Mouse (Mus musculus) embryonic stem cell, embryonic (primary cell): Measurements from ENCODE around the gene Siva1.

ENCODE experiments used
- CTCF ChIA-PET, 4 experiments: fragments of 300-600 bp in 2 of 4; fragments of 350-600 bp in 2 of 4; sonication (Branson Sonifier 250); formaldehyde crosslinking; loops; one replicate each; lab custom pipeline; 2022; ENCODE audit warnings: inconsistent platforms in 2 of 4; lab: Charles Lee
- POLR2A ChIA-PET, 4 experiments: fragments of 300-600 bp in 2 of 4; fragments of 350-600 bp in 2 of 4; sonication (Branson Sonifier 250); formaldehyde crosslinking; loops; one replicate each; lab custom pipeline; 2022; ENCODE audit warnings: antibody characterized with exemption in 4 of 4, inconsistent platforms in 1 of 4; lab: Charles Lee

Gene Siva1

GRCm38 (mm10) chr12:112617184-112617583 lies 27.3 kb upstream of the Siva1 start:
- POLR2A ChIA-PET: interaction anchor here (0.5 to 4.8 kb wide), 22 partner anchors 9 to 1608 kb away, joined by 3 to 68 read pairs (median 4); partner anchors contain the start of gene Siva1 (in 2 of the 4)
- CTCF ChIA-PET: interaction anchor here (0.6 to 6.0 kb wide), 55 partner anchors 8 to 1816 kb away, joined by 3 to 67 read pairs (median 4); partner anchors contain the start of genes Akt1 (in 1 of the 4), Brf1 (in 1 of the 4), Btbd6 (in 1 of the 4) and Inf2 (in 1 of the 4)

GRCm38 (mm10) chr12:112617898-112618380 lies 26.5 kb upstream of the Siva1 start:
- CTCF ChIA-PET: interaction anchor here (0.5 to 6.0 kb wide), 70 partner anchors 9 to 1817 kb away, joined by 3 to 67 read pairs (median 4); partner anchors contain the start of genes Akt1 (in 1 of the 4), Brf1 (in 1 of the 4), Cdca4 (in 1 of the 4) and Inf2 (in 1 of the 4)
- POLR2A ChIA-PET: interaction anchor here (0.5 to 4.8 kb wide), 25 partner anchors 9 to 843 kb away, joined by 3 to 68 read pairs (median 4); partner anchors contain the start of gene Siva1 (in 2 of the 4)

- ChIA-PET POLR2A (interaction anchor here (0.6 to 4.8 kb wide), 22 partner anchors 10 to 304 kb away, joined by 3 to 68 read pairs (median 7); partner anchors contain the start of genes Inf2 (in 1 of the 4) and Siva1 (in 1 of the 4)), CTCF (interaction anchor here (0.9 to 6.0 kb wide), 16 partner anchors 8 to 474 kb away, joined by 3 to 67 read pairs (median 14); partner anchors contain the start of gene Kif26a (in 1 of the 4))
These were observed 25.3 kb upstream of the Siva1 start for GRCm38 (mm10) chr12:112618981-112619685.

GRCm38 (mm10) chr12:112619686-112620353 lies 24.7 kb upstream of the Siva1 start, which contains the start of gene Adssl1:
Gene Adssl1, plus strand, starts transcription at chr12:112620045.
- ChIA-PET POLR2A (interaction anchor here (0.6 to 4.8 kb wide), 31 partner anchors 9 to 457 kb away, joined by 3 to 68 read pairs (median 4); partner anchors contain the start of genes Siva1 (in 3 of the 4) and Inf2 (in 1 of the 4)), CTCF (interaction anchor here (0.5 to 6.0 kb wide), 25 partner anchors 10 to 515 kb away, joined by 3 to 67 read pairs (median 5); partner anchors contain the start of genes Akt1 (in 1 of the 4), Cdca4 (in 1 of the 4), Kif26a (in 1 of the 4) and Siva1 (in 1 of the 4))

GRCm38 (mm10) chr12:112620354-112621061 lies 24.0 kb upstream of the Siva1 start:
- ChIA-PET POLR2A (interaction anchor here (0.7 to 4.8 kb wide), 30 partner anchors 9 to 458 kb away, joined by 3 to 68 read pairs (median 4); partner anchors contain the start of genes Siva1 (in 3 of the 4) and Inf2 (in 1 of the 4)), CTCF (interaction anchor here (0.5 to 6.0 kb wide), 28 partner anchors 9 to 516 kb away, joined by 3 to 67 read pairs (median 4); partner anchors contain the start of genes Akt1 (in 1 of the 4), Cdca4 (in 1 of the 4), Kif26a (in 1 of the 4) and Siva1 (in 1 of the 4))

- CTCF ChIA-PET: interaction anchor here in 3 of 4 experiments (1.1 to 6.0 kb wide), 5 partner anchors 13 to 70 kb away, joined by 3 to 67 read pairs (median 17); no protein-coding TSS in a partner anchor
These were observed 22.6 kb upstream of the Siva1 start for GRCm38 (mm10) chr12:112621900-112622299.

GRCm38 (mm10) chr12:112623742-112624141 lies 20.7 kb upstream of the Siva1 start:
- CTCF ChIA-PET: interaction anchor here (0.5 to 5.1 kb wide), 22 partner anchors 8 to 124 kb away, joined by 3 to 42 read pairs (median 4); partner anchors contain the start of genes Inf2 (in 1 of the 4) and Tmem179 (in 1 of the 4)
- POLR2A ChIA-PET: interaction anchor here in 2 of 4 experiments (0.9 to 2.9 kb wide), 9 partner anchors 10 to 83 kb away, joined by 3 to 12 read pairs (median 5); no protein-coding TSS in a partner anchor

More at GRCm38 (mm10) chr12:112621900-112622299, 22.6 kb upstream of the Siva1 start:
- POLR2A ChIA-PET: interaction anchor here in 2 of 4 experiments (1.6 to 2.9 kb wide), 2 partner anchors 70 kb away, joined by 6 to 9 read pairs; no protein-coding TSS in a partner anchor

GRCm38 (mm10) chr12:112625700-112626099 lies 18.8 kb upstream of the Siva1 start:
- ChIA-PET POLR2A (interaction anchor here in 1 of 4 experiments (2.1 to 2.6 kb wide), 2 partner anchors 17 to 68 kb away, joined by 6 to 8 read pairs; no protein-coding TSS in a partner anchor), CTCF (interaction anchor here in 3 of 4 experiments (0.7 to 5.1 kb wide), 11 partner anchors 8 to 74 kb away, joined by 3 to 42 read pairs (median 5); partner anchors contain the start of gene Siva1 (in 2 of the 3))

GRCm38 (mm10) chr12:112626455-112626854 lies 18.0 kb upstream of the Siva1 start:
- POLR2A ChIA-PET: interaction anchor here in 3 of 4 experiments (0.5 to 2.6 kb wide), 19 partner anchors 8 to 869 kb away, joined by 3 to 8 read pairs (median 5); partner anchors contain the start of genes Siva1 (in 2 of the 3) and Akt1 (in 1 of the 3)
- CTCF ChIA-PET: interaction anchor here (0.5 to 5.1 kb wide), 47 partner anchors 8 to 668 kb away, joined by 3 to 33 read pairs (median 4); partner anchors contain the start of genes Akt1 (in 1 of the 4), Kif26a (in 1 of the 4), Siva1 (in 1 of the 4) and Zbtb42 (in 1 of the 4)

- ChIA-PET CTCF (interaction anchor here (0.5 to 5.1 kb wide), 49 partner anchors 8 to 840 kb away, joined by 3 to 33 read pairs (median 4); partner anchors contain the start of genes Akt1 (in 1 of the 4), Kif26a (in 1 of the 4) and Zbtb42 (in 1 of the 4)), POLR2A (interaction anchor here in 3 of 4 experiments (0.5 to 5.5 kb wide), 24 partner anchors 8 to 870 kb away, joined by 3 to 68 read pairs (median 4); partner anchors contain the start of genes Siva1 (in 2 of the 3), Adssl1 (in 1 of the 3) and Akt1 (in 1 of the 3))
These were observed 17.2 kb upstream of the Siva1 start for GRCm38 (mm10) chr12:112627097-112627881.

- POLR2A ChIA-PET: interaction anchor here in 2 of 4 experiments (0.8 to 5.5 kb wide), 12 partner anchors 8 to 84 kb away, joined by 3 to 68 read pairs (median 9); partner anchors contain the start of genes Adssl1 (in 2 of the 2), Akt1 (in 1 of the 2) and Siva1 (in 1 of the 2)
These were observed 16.3 kb upstream of the Siva1 start for GRCm38 (mm10) chr12:112628197-112628596.

GRCm38 (mm10) chr12:112628928-112629721 lies 15.4 kb upstream of the Siva1 start:
- CTCF ChIA-PET: interaction anchor here (0.5 to 4.1 kb wide), 23 partner anchors 9 to 372 kb away, joined by 3 to 29 read pairs (median 6); partner anchors contain the start of genes Adssl1 (in 1 of the 4), Akt1 (in 1 of the 4), Brf1 (in 1 of the 4) and Cep170b (in 1 of the 4)
- POLR2A ChIA-PET: interaction anchor here in 3 of 4 experiments (0.6 to 5.5 kb wide), 33 partner anchors 9 to 126 kb away, joined by 3 to 68 read pairs (median 4); partner anchors contain the start of genes Adssl1 (in 3 of the 3), Akt1 (in 1 of the 3), Inf2 (in 1 of the 3) and Siva1 (in 1 of the 3)

More at GRCm38 (mm10) chr12:112628197-112628596, 16.3 kb upstream of the Siva1 start:
- CTCF ChIA-PET: interaction anchor here (0.6 to 4.1 kb wide), 16 partner anchors 8 to 515 kb away, joined by 3 to 29 read pairs (median 6); partner anchors contain the start of genes Adssl1 (in 1 of the 4), Akt1 (in 1 of the 4), Brf1 (in 1 of the 4) and Cep170b (in 1 of the 4)

GRCm38 (mm10) chr12:112630029-112630428 lies 14.4 kb upstream of the Siva1 start:
- CTCF ChIA-PET: interaction anchor here (0.6 to 4.1 kb wide), 21 partner anchors 10 to 222 kb away, joined by 3 to 29 read pairs (median 5); partner anchors contain the start of genes Adssl1 (in 1 of the 4) and Siva1 (in 1 of the 4)
- POLR2A ChIA-PET: interaction anchor here in 3 of 4 experiments (0.6 to 5.5 kb wide), 26 partner anchors 10 to 943 kb away, joined by 3 to 68 read pairs (median 5); partner anchors contain the start of genes Adssl1 (in 3 of the 3) and Siva1 (in 1 of the 3)
